Mouse (Mus musculus): ENCODE data around the gene Maco1. TPM values are rescaled to one million over a fixed set of nuclear protein-coding genes. Genes with fewer than 3 reads are reported as not detected.

The Maco1 gene
- polyA plus RNA-seq, 1 experiment from 2014 or later: 104 TPM

- Histone ChIP-seq H3K27ac (ENCODE audit: low read length) (no peak overlapping the region), H3K27me3 (replicated peaks; ENCODE audit: control insufficient read depth, insufficient read depth, low read length) (no peaks in the 10 kb centered on the region), H3K4me3 (replicated peaks; ENCODE audit: low read length) (no peak overlapping the region), H3K9ac (replicated peaks; ENCODE audit: low read depth, low read length) (no peak overlapping the region), H3K9me3 (ENCODE audit: control insufficient read depth, low read length) (no peaks in the 10 kb centered on the region), H3K4me1 (replicated peaks; ENCODE audit: control insufficient read depth, insufficient read depth, low read length) (peaks cover 3% of the 10 kb centered on the region; the same call in 1 of the 2 replicates), H3K4me2 (ENCODE audit: low read length) (no peak overlapping the region), H3K36me3 (ENCODE audit: control insufficient read depth, insufficient read depth) (peaks cover 56% of the 10 kb centered on the region)
- ATAC-seq: no peak
- WGBS: 71% methylated on average over 5 of the region's 5 CpGs
Observed at GRCm38 (mm10) chr4:134804765-134805164, 48.4 kb downstream of the Maco1 start.

DNA sequence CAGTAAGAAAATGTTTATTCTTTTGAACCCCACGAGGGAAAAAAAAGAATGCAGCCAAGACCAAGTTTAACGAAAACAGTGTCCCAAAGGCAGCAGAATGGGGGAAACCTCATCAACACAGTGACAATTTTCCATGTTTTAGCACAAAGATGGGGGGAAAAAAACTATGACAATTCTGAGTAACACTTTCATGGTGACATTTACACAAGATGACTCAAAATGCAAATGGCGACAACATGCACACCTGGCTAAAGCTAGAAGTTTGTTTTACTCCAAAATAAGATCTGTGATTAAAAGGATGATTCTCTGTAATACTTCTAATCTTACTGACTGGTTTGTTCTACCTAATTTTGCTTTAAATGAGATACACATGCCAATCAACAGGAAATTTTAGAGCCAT lies 50.4 kb downstream of the Maco1 start:
- no peaks in the 10 kb centered on the region for H3K9me3 ChIP-seq (ENCODE audit: control insufficient read depth, low read length)
- no peak for ATAC-seq
- no peak overlapping the region for H3K27ac ChIP-seq (ENCODE audit: low read length)
- H3K4me2 ChIP-seq (ENCODE audit: low read length): no peak overlapping the region
- H3K9ac ChIP-seq (replicated peaks; ENCODE audit: low read depth, low read length): no peak overlapping the region
- peaks cover 41% of the 10 kb centered on the region for H3K36me3 ChIP-seq (ENCODE audit: control insufficient read depth, insufficient read depth)
- peaks cover 3% of the 10 kb centered on the region; the same call in 1 of the 2 replicates for H3K4me1 ChIP-seq (replicated peaks; ENCODE audit: control insufficient read depth, insufficient read depth, low read length)
- H3K27me3 ChIP-seq (replicated peaks; ENCODE audit: control insufficient read depth, insufficient read depth, low read length): no peaks in the 10 kb centered on the region
- H3K4me3 ChIP-seq (replicated peaks; ENCODE audit: low read length): no peak overlapping the region
- WGBS: 88% methylated on average over 3 of the region's 3 CpGs

GRCm38 (mm10) chr4:134802155-134802554 lies 51.0 kb downstream of the Maco1 start:
- Histone ChIP-seq H3K36me3 (ENCODE audit: control insufficient read depth, insufficient read depth) (peaks cover 38% of the 10 kb centered on the region), H3K4me3 (replicated peaks; ENCODE audit: low read length) (no peak overlapping the region), H3K27ac (ENCODE audit: low read length) (no peak overlapping the region), H3K9ac (replicated peaks; ENCODE audit: low read depth, low read length) (no peak overlapping the region), H3K4me2 (ENCODE audit: low read length) (no peak overlapping the region), H3K4me1 (replicated peaks; ENCODE audit: control insufficient read depth, insufficient read depth, low read length) (peaks cover 3% of the 10 kb centered on the region; the same call in 1 of the 2 replicates), H3K9me3 (ENCODE audit: control insufficient read depth, low read length) (no peaks in the 10 kb centered on the region), H3K27me3 (replicated peaks; ENCODE audit: control insufficient read depth, insufficient read depth, low read length) (no peaks in the 10 kb centered on the region)
- WGBS: 83% methylated on average over 10 of the region's 10 CpGs
- no peak for ATAC-seq

- Histone ChIP-seq H3K4me2 (ENCODE audit: low read length) (no peak overlapping the region), H3K4me1 (replicated peaks; ENCODE audit: control insufficient read depth, insufficient read depth, low read length) (peaks cover 3% of the 10 kb centered on the region; the same call in 1 of the 2 replicates), H3K4me3 (replicated peaks; ENCODE audit: low read length) (no peak overlapping the region), H3K9ac (replicated peaks; ENCODE audit: low read depth, low read length) (no peak overlapping the region), H3K36me3 (ENCODE audit: control insufficient read depth, insufficient read depth) (peaks cover 25% of the 10 kb centered on the region), H3K27ac (ENCODE audit: low read length) (no peak overlapping the region), H3K9me3 (ENCODE audit: control insufficient read depth, low read length) (no peaks in the 10 kb centered on the region), H3K27me3 (replicated peaks; ENCODE audit: control insufficient read depth, insufficient read depth, low read length) (no peaks in the 10 kb centered on the region)
- WGBS: 67% methylated on average over 10 of the region's 10 CpGs
- ATAC-seq: no peak
Observed at GRCm38 (mm10) chr4:134800693-134801092, 52.5 kb downstream of the Maco1 start.

DNA sequence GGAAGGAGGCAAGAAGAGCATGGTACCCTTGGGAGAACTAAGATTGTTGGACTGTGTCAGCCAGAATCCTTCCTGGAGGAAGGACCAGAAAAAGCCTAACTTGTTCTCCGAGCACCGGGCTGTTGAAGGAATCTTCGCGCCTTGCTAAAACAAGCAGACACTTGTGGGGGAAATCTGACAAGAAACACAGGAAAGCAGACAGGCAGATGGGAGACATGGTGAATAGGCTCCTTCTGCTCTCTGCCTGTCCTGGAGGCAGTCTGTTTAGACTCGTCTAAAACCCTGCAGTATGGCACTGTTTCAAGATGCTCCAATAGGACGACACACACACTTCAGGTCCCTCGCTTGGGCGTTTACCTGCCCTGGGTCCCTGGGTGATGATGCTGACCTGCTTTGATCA lies 53.0 kb downstream of the Maco1 start:
- Histone ChIP-seq H3K9me3 (ENCODE audit: control insufficient read depth, low read length) (no peaks in the 10 kb centered on the region), H3K36me3 (ENCODE audit: control insufficient read depth, insufficient read depth) (peaks cover 19% of the 10 kb centered on the region), H3K4me3 (replicated peaks; ENCODE audit: low read length) (no peak overlapping the region), H3K9ac (replicated peaks; ENCODE audit: low read depth, low read length) (no peak overlapping the region), H3K4me1 (replicated peaks; ENCODE audit: control insufficient read depth, insufficient read depth, low read length) (peaks cover 3% of the 10 kb centered on the region; the same call in 1 of the 2 replicates), H3K4me2 (ENCODE audit: low read length) (no peak overlapping the region), H3K27me3 (replicated peaks; ENCODE audit: control insufficient read depth, insufficient read depth, low read length) (no peaks in the 10 kb centered on the region), H3K27ac (ENCODE audit: low read length) (0 out of 2 replicates have a peak overlapping the region, but pooled peaks have one; percentile 6)
- WGBS: 71% methylated on average over 8 of the region's 8 CpGs
- ATAC-seq: peak; percentile 50; the same call in 1 of the 2 replicates

DNA sequence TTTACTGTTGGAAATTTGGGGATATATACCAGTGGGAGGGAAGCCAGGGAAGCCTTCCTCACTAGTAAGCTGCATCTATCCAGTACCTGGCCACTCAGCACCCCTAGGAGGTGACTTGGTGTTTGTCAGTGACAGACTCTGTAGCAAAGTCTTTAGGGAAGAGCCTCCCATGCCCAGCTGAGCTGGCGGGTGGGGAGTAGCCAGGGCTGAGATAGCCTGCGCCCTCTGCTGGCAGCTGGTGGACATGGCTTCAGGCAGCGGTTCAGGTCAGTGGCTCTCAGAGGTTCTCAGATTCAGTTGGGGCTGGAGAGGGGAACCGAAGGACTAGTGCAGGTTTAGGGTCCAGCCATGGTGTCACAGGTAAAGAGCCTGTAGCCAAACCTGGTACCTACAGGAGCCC lies 53.9 kb downstream of the Maco1 start:
- Histone ChIP-seq H3K9me3 (ENCODE audit: control insufficient read depth, low read length) (no peaks in the 10 kb centered on the region), H3K27ac (ENCODE audit: low read length) (no peak overlapping the region), H3K9ac (replicated peaks; ENCODE audit: low read depth, low read length) (no peak overlapping the region), H3K36me3 (ENCODE audit: control insufficient read depth, insufficient read depth) (peaks cover 12% of the 10 kb centered on the region), H3K4me2 (ENCODE audit: low read length) (no peak overlapping the region), H3K4me1 (replicated peaks; ENCODE audit: control insufficient read depth, insufficient read depth, low read length) (peaks cover 3% of the 10 kb centered on the region; the same call in 1 of the 2 replicates), H3K4me3 (replicated peaks; ENCODE audit: low read length) (no peak overlapping the region), H3K27me3 (replicated peaks; ENCODE audit: control insufficient read depth, insufficient read depth, low read length) (no peaks in the 10 kb centered on the region)
- WGBS: 8% methylated on average over 4 of the region's 4 CpGs
- ATAC-seq: peak; percentile 53; the same call in 1 of the 2 replicates

DNA sequence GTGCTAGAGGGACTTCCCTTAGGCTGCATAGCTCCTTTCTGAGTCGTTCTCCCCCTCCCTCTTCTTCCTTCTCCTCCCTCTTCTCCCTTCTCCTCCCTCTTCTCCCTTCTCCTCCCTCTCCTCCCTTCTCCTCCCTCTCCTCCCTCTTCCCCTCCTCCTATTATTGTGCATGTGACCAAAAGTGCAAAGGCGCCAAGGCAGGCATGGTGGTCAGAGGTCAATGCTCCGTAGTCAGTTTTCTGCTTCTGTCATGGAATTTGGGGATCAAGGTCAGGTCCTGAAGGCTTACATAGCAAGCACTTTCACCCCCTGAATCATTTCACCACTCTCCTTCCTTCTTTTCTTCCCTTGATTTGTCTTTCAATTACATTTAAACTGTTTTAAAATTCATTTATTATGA lies 54.3 kb downstream of the Maco1 start:
- WGBS: 69% methylated on average over 3 of the region's 3 CpGs
- Histone ChIP-seq H3K4me2 (ENCODE audit: low read length) (no peak overlapping the region), H3K4me3 (replicated peaks; ENCODE audit: low read length) (no peak overlapping the region), H3K36me3 (ENCODE audit: control insufficient read depth, insufficient read depth) (peaks cover 11% of the 10 kb centered on the region), H3K27me3 (replicated peaks; ENCODE audit: control insufficient read depth, insufficient read depth, low read length) (no peaks in the 10 kb centered on the region), H3K27ac (ENCODE audit: low read length) (no peak overlapping the region), H3K9ac (replicated peaks; ENCODE audit: low read depth, low read length) (no peak overlapping the region), H3K4me1 (replicated peaks; ENCODE audit: control insufficient read depth, insufficient read depth, low read length) (peaks cover 3% of the 10 kb centered on the region; the same call in 1 of the 2 replicates), H3K9me3 (ENCODE audit: control insufficient read depth, low read length) (no peaks in the 10 kb centered on the region)
- no peak for ATAC-seq

DNA sequence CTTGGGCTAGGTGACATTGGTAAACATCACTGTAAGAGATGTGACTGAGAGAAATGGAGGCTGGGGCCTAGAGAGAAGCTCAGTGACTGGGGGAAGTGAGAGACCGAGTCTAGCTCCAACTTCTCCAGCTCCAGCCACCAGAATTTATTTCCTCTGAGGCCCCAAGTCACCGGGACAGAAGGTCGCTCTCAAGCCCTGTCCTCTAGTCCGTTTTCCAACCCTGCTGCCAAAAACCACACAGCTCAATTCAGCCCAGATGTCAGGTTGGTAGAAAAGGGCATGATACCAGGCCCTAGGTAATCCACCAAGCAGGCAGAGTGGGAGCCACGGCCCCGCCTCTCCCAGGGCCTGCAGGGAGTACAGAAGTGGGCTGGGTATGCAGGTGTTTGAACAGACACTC lies 55.5 kb downstream of the Maco1 start:
- peaks cover 7% of the 10 kb centered on the region for H3K36me3 ChIP-seq (ENCODE audit: control insufficient read depth, insufficient read depth)
- H3K9me3 ChIP-seq (ENCODE audit: control insufficient read depth, low read length): no peaks in the 10 kb centered on the region
- ATAC-seq: no peak
- peaks cover 3% of the 10 kb centered on the region; the same call in 1 of the 2 replicates for H3K4me1 ChIP-seq (replicated peaks; ENCODE audit: control insufficient read depth, insufficient read depth, low read length)
- no peak overlapping the region for H3K27ac ChIP-seq (ENCODE audit: low read length)
- H3K9ac ChIP-seq (replicated peaks; ENCODE audit: low read depth, low read length): no peak overlapping the region
- H3K4me3 ChIP-seq (replicated peaks; ENCODE audit: low read length): no peak overlapping the region
- H3K4me2 ChIP-seq (ENCODE audit: low read length): no peak overlapping the region
- WGBS: 77% methylated on average over 6 of the region's 6 CpGs
- H3K27me3 ChIP-seq (replicated peaks; ENCODE audit: control insufficient read depth, insufficient read depth, low read length): no peaks in the 10 kb centered on the region

- H3K36me3 ChIP-seq (ENCODE audit: control insufficient read depth, insufficient read depth): peaks cover 4% of the 10 kb centered on the region
- H3K4me1 ChIP-seq (replicated peaks; ENCODE audit: control insufficient read depth, insufficient read depth, low read length): peaks cover 3% of the 10 kb centered on the region; the same call in 1 of the 2 replicates
- no peak for ATAC-seq
- H3K27ac ChIP-seq (ENCODE audit: low read length): no peak overlapping the region
- 23% methylated on average over 7 of the region's 7 CpGs for WGBS
- no peak overlapping the region for H3K4me3 ChIP-seq (replicated peaks; ENCODE audit: low read length)
- H3K4me2 ChIP-seq (ENCODE audit: low read length): no peak overlapping the region
- H3K27me3 ChIP-seq (replicated peaks; ENCODE audit: control insufficient read depth, insufficient read depth, low read length): no peaks in the 10 kb centered on the region
- no peaks in the 10 kb centered on the region for H3K9me3 ChIP-seq (ENCODE audit: control insufficient read depth, low read length)
- H3K9ac ChIP-seq (replicated peaks; ENCODE audit: low read depth, low read length): no peak overlapping the region
Observed at GRCm38 (mm10) chr4:134796581-134797361, 56.4 kb downstream of the Maco1 start.

All from forebrain, embryonic 16.5 days (tissue).